Mouse (Mus musculus): ENCODE measurements around the gene Ndel1.

DNA sequence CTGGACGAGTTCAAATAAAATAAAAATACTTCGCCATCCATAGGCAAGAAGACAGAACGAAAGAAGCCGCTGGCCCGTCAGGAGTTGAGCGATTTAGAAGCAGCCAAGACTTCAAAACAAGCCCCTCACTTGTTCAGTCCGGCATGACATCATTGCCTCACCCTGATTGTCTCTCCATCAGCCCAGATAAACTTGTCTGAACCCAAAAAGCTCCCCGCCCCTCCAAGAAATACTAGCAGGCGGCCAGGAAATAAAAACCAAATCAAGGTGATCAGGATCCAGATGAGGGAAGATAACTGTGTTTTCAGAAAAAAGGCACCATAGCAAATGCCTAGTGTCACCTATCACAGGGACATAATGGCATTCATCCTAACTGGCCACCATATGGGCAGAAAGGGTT, 381 bp downstream of the Ndel1 start:
- no peak for TF ChIP-seq GATA1 (IDR thresholded peaks at IDR 0.05; ENCODE audit: borderline replicate concordance, low read length)
- TF ChIP-seq TAL1 (conservative IDR thresholded peaks at IDR 0.05; ENCODE audit: low read depth, low read length) = no peak
